Mouse (Mus musculus) limb, embryonic 14.5 days (tissue): ENCODE data around the gene Pygm. TPM values are rescaled to one million over a fixed set of nuclear protein-coding genes. Genes with fewer than 3 reads are reported as not detected.

ENCODE experiments used
- ATAC-seq: fragments of 200-750 bp; cut with Nextera tagmentation; 2 replicates; pipeline ENCODE4 v1.8.0; 2017; ENCODE audit warnings: low read depth, moderate number of reproducible peaks, moderate TSS enrichment; ENCODE audit not compliant: low FRiP score
- DNase-seq: peaks from one replicate; pipeline ENCODE4 v3.0.0-alpha.2; 2015; ENCODE audit warnings: low spot score
- H3K27ac ChIP-seq: fragments of 300-500 bp; sonication (generic); replicated peaks from 2 replicates; pipeline ENCODE4 v1.5.1; 2014; ENCODE audit warnings: low read depth, mild to moderate bottlenecking, low read length, moderate library complexity, mixed read lengths
- H3K27me3 ChIP-seq: fragments of 300-500 bp; sonication (generic); 2 replicates; pipeline ENCODE4 v1.6.1; 2014; ENCODE audit warnings: low read length, mixed read lengths; ENCODE audit not compliant: control insufficient read depth, insufficient read depth
- H3K36me3 ChIP-seq: fragments of 300-500 bp; sonication (generic); 2 replicates; pipeline ENCODE4 v1.6.1; 2014; ENCODE audit warnings: mild to moderate bottlenecking, low read length, moderate library complexity, mixed read lengths; ENCODE audit not compliant: control insufficient read depth, insufficient read depth
- H3K4me1 ChIP-seq: fragments of 300-500 bp; sonication (generic); 2 replicates; pipeline ENCODE4 v1.6.1; 2014; ENCODE audit warnings: antibody characterized with exemption, low read length, mixed read lengths; ENCODE audit not compliant: control insufficient read depth, insufficient read depth
- H3K4me2 ChIP-seq: fragments of 300-500 bp; sonication (generic); replicated peaks from 2 replicates; pipeline ENCODE4 v1.6.1; 2014; ENCODE audit warnings: low read depth, mild to moderate bottlenecking, low read length, moderate library complexity; ENCODE audit not compliant: severe bottlenecking
- H3K4me3 ChIP-seq: fragments of 300-500 bp; sonication (generic); replicated peaks from 2 replicates; pipeline ENCODE4 v1.5.1; 2014; ENCODE audit warnings: low read length
- H3K9ac ChIP-seq: fragments of 300-500 bp; sonication (generic); 2 replicates; pipeline ENCODE4 v1.6.1; 2014; ENCODE audit warnings: mild to moderate bottlenecking, low read depth, low read length, moderate library complexity; ENCODE audit not compliant: severe bottlenecking
- H3K9me3 ChIP-seq: fragments of 300-500 bp; sonication (generic); 2 replicates; pipeline ENCODE4 v1.6.1; 2016; ENCODE audit warnings: low read length; ENCODE audit not compliant: control insufficient read depth
- POLR2A ChIP-seq: fragments of 200-500 bp; IDR thresholded peaks from 2 replicates; pipeline ENCODE4 v1.8.0; 2012; ENCODE audit warnings: inconsistent platforms, mild to moderate bottlenecking, moderate library complexity, borderline replicate concordance; ENCODE audit not compliant: insufficient read depth, insufficient read length; ENCODE audit errors: extremely low read depth
- WGBS: fragments of 180-500 bp; shearing (Covaris S2); extraction: QIAGEN DNeasy Blood & Tissue Kit; methylation state at CpG from one replicate; pipeline ENCODE4 v1.1.7; 2014; 5-methylcytosine and 5-hydroxymethylcytosine counted together
- polyA plus RNA-seq, 2 experiments: library from polyadenylated mRNA; depleted of rRNA in 1 of 2; stranded (reverse) in 1 of 2; unstranded in 1 of 2; fragments of >200 nt; fragmentation: Nextera tagmentation in 1 of 2; extraction: Ambion mirVana in 1 of 2; gene quantifications; 2 replicates each; pipeline versions ENCODE4 v1.2.1 to v1.2.3; 2012 to 2014

Pygm gene
- polyA plus RNA-seq, 2 experiments = 22.8 to 23.9 TPM

DNA sequence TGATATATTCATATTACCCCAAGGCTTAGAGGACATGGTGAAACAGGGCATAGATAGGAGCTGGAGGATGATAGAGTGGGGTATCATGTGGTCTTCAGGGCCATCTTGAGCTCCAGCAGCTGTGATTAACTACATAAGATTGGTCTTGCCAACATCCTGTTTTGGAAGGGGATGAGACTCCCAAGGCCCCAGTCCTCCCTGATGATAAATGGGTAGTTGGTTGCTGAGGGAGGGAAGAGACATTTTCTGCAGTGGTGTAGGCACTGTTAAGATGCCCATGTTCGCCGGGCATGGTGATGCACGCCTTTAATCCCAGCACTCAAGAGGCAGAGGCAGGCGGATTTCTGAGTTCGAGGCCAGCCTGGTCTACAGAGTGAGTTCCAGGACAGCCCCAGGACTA, 3.0 kb upstream of the Pygm start:
- Histone ChIP-seq H3K4me1 (peaks cover 6% of the 10 kb centered on the region), H3K27me3 (no peaks in the 10 kb centered on the region), H3K27ac (no peak overlapping the region), H3K36me3 (peaks cover 31% of the 10 kb centered on the region), H3K4me3 (no peak overlapping the region), H3K4me2 (no peak overlapping the region), H3K9ac (no peak overlapping the region), H3K9me3 (no peaks in the 10 kb centered on the region)
- TF ChIP-seq POLR2A = no peak
- DNase-seq (no peak), ATAC-seq (no peak)
- WGBS = 97% methylated on average over 5 of the region's 5 CpGs

DNA sequence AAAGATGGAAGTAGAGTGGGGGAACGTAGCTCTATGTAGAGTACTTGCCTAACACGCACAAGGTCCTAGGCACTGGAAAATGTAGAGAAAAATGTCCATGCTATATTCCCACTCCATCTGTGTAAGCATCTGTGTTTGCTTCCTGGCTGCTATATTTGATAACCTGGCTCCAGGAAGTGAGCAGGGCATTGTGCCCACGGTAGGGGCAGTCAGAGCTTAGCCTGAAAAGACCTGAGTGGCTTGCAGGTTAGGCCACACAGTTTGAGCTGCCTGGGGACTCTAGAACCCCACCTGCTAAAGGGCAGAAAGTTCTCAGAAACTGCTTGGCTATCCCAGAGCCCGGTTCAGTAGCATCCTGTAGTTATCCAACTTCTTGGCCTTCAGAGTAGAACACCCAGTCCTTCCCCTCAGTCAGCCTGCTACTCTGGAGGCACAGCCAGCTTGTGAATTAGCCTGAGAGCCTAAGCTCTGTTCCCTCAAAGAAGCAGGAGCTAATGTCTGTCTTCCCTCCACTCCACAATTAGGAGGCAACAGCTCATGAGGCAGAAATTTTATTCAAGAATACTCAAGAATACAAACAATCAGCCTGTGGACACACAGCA, 1.8 kb upstream of the Pygm start:
- TF ChIP-seq POLR2A = no peak
- ATAC-seq (no peak), DNase-seq (no peak)
- no peak overlapping the region for H3K27ac ChIP-seq
- no peak overlapping the region for H3K4me2 ChIP-seq
- H3K36me3 ChIP-seq = peaks cover 19% of the 10 kb centered on the region
- H3K4me3 ChIP-seq = no peak overlapping the region
- 90% methylated on average over 4 of the region's 4 CpGs for WGBS
- H3K27me3 ChIP-seq = no peaks in the 10 kb centered on the region
- H3K4me1 ChIP-seq = peaks cover 6% of the 10 kb centered on the region
- H3K9me3 ChIP-seq = no peaks in the 10 kb centered on the region
- H3K9ac ChIP-seq = no peak overlapping the region

DNA sequence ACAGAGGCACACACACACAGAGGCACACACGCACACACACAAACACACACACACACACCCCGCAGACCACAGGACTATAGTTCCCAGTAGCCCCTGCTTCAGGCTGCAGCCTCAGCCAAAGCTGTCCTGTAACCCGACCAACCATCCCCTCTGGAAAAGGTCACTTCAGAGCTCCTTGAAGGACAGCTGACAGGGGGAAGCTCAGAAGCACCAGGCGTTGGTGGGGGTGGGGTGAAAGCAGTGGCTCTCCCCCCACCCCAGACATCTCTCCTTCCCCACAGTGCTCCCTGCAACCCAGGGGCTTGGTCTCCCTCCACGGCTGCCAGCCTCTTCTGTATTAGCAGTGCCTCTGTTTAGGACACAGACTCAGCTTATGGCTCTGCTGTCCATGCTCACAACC, 729 bp upstream of the Pygm start:
- Histone ChIP-seq H3K4me2 (no peak overlapping the region), H3K36me3 (peaks cover 8% of the 10 kb centered on the region), H3K4me1 (peaks cover 6% of the 10 kb centered on the region), H3K9ac (no peak overlapping the region), H3K27ac (no peak overlapping the region), H3K9me3 (no peaks in the 10 kb centered on the region), H3K27me3 (no peaks in the 10 kb centered on the region), H3K4me3 (no peak overlapping the region)
- ATAC-seq = no peak
- DNase-seq = no peak
- no peak for TF ChIP-seq POLR2A
- 51% methylated on average over 5 of the region's 5 CpGs for WGBS

DNA sequence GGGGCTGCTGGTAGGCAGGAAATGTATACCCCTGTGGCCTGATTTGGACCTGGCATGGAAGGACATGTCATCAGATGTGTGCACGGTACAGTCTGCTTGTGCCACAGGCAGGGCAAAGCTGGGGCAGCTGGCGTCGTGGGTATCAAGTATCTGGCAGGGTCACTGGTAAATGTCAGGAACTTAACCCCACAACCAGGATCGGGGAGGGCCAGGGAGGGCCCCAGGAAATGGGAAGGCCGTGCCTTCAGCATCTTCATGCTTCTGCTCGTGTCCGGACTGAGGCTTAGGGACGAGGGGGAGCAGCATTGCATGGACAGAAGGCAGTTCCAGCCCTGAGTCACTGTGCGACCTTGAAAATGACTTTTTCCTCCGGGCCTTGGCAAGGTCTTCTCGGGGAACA, 755 bp downstream of the Pygm start:
- no peak for ATAC-seq
- no peak overlapping the region for H3K9ac ChIP-seq
- no peak for TF ChIP-seq POLR2A
- no peaks in the 10 kb centered on the region for H3K9me3 ChIP-seq
- DNase-seq = no peak
- H3K4me1 ChIP-seq = peaks cover 13% of the 10 kb centered on the region
- H3K27ac ChIP-seq = no peak overlapping the region
- H3K4me3 ChIP-seq = no peak overlapping the region
- H3K27me3 ChIP-seq = no peaks in the 10 kb centered on the region
- WGBS = 77% methylated on average over 11 of the region's 11 CpGs
- no peaks in the 10 kb centered on the region for H3K36me3 ChIP-seq
- no peak overlapping the region for H3K4me2 ChIP-seq

DNA sequence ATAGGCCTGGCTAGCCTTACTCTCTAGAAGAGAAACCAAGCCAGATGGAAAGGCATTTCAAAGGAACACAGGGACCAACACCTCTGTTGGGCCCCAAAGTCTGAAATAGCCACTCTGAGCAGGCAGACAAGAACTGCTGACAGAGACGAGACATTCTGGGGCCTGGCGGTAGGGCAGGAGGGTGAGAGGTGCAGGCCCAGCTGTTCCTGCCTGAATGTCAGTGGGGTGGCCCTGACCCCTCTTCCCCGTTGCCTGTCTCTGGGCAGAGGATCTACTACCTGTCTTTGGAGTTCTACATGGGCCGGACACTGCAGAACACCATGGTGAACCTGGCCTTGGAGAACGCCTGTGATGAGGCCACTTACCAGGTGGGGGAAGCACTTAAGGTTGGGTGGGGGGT, 1.2 kb downstream of the Pygm start:
- H3K27ac ChIP-seq = no peak overlapping the region
- H3K4me2 ChIP-seq = no peak overlapping the region
- no peak for ATAC-seq
- TF ChIP-seq POLR2A = no peak
- no peak overlapping the region for H3K9ac ChIP-seq
- 76% methylated on average over 5 of the region's 5 CpGs for WGBS
- no peak overlapping the region for H3K4me3 ChIP-seq
- no peaks in the 10 kb centered on the region for H3K27me3 ChIP-seq
- no peaks in the 10 kb centered on the region for H3K36me3 ChIP-seq
- peaks cover 13% of the 10 kb centered on the region for H3K4me1 ChIP-seq
- no peak for DNase-seq
- no peaks in the 10 kb centered on the region for H3K9me3 ChIP-seq

DNA sequence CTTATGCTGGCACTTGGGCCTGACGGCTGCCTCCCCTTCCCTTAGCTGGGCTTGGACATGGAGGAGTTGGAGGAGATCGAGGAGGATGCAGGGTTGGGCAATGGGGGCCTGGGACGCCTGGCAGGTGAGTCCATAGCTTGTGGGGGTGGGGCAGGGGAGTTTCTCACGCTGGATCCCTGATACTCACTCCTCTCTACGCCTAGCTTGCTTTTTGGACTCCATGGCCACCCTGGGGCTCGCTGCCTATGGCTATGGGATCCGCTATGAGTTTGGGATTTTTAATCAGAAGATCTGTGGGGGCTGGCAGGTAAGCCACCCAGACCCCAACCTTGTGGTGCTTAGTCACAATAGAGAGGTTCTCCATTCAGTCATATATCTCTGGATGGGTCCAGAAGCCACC, 1.6 kb downstream of the Pygm start:
- TF ChIP-seq POLR2A = no peak
- H3K4me2 ChIP-seq = no peak overlapping the region
- no peak for DNase-seq

More for the DNA sequence above, 1.6 kb downstream of the Pygm start:
- Histone ChIP-seq H3K4me3 (no peak overlapping the region), H3K9me3 (no peaks in the 10 kb centered on the region), H3K36me3 (no peaks in the 10 kb centered on the region), H3K9ac (no peak overlapping the region), H3K27ac (no peak overlapping the region), H3K4me1 (peaks cover 13% of the 10 kb centered on the region), H3K27me3 (no peaks in the 10 kb centered on the region)
- 79% methylated on average over 7 of the region's 7 CpGs for WGBS
- no peak for ATAC-seq
